Mouse (Mus musculus): ENCODE results near the gene Tmem107. TPM values are rescaled to one million over a fixed set of nuclear protein-coding genes. Genes with fewer than 3 reads are reported as not detected.

Tmem107 gene
- total RNA-seq, 2 experiments from 2014 or later = 13.9 to 14.8 TPM

DNA sequence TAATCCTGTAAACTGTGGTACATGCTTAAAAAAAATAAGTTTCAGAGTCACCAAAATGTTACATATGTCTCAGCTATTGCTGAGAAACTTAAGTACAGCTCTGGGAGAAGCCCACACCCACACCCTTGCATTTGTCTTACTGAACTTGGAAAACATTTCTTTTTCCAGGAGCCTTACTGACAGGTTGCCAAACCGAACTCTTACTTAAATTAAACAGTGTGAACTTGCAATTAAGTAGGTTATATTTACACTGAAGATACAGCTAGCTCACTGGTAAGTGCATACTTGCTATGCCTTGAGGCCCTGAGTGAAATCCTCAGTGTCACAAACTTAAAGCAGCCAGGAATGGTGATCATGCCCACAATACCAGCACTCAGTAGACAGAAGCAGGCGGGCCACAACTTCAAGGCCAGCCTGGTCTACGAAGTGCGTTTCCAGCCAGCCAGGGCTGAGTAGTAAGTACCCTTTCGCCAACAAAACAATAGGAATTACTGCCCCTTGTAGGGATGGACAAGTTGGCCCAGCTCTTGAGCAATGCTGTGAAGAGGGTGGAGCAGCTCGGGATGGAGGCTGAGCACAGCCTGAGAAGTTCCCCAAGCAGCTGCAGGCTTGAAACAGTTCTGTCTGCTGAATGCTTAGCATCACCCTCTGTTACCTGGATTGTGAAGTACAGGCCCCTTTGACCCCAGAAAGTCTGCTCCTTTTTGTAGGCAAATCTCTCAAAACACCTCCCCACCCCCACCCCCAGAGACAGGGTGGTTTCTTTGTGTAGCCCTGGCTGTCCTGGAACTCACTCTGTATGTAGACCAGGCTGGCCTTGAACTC, 3.6 kb downstream of the Tmem107 start:
- no peak for DNase-seq
- intact Hi-C loops (cut with DNase I) = no loop called here

GRCm38 (mm10) chr11:69074776-69075069, 4.1 kb downstream of the Tmem107 start:
- intact Hi-C loops (cut with DNase I) = no loop called here
- no peak for DNase-seq

GRCm38 (mm10) chr11:69075764-69076479, 5.3 kb downstream of the Tmem107 start:
- DNase-seq = no peak
- intact Hi-C loops (cut with DNase I) = no loop called here

DNA sequence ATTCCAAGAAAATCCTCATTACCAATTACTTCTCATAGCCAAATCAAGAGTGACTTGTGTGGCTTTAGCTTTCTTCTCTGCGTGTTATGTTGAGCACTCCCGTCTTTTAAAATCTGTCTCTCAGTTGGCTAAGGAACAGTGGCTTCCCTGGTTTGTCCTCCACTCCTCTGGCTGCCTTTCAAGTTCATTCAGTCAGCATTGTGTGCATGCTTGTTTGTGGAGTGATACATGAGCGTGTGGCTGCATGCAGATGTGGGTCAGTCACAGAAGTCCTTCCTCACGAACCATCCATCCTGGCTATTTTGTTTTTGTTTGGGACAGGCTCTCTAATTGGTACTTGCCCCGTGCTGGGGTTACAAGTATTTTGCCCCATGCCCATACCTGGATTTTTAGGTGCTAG, 6.0 kb downstream of the Tmem107 start:
- DNase-seq = no peak
- intact Hi-C loops (cut with DNase I) = no loop called here

- intact Hi-C loops (cut with DNase I) = no loop called here
- no peak for DNase-seq
Measured at GRCm38 (mm10) chr11:69077316-69077715, 6.7 kb downstream of the Tmem107 start.

- no peak for DNase-seq
- intact Hi-C loops (cut with DNase I) = no loop called here
Measured at GRCm38 (mm10) chr11:69078041-69078440, 7.4 kb downstream of the Tmem107 start.

DNA sequence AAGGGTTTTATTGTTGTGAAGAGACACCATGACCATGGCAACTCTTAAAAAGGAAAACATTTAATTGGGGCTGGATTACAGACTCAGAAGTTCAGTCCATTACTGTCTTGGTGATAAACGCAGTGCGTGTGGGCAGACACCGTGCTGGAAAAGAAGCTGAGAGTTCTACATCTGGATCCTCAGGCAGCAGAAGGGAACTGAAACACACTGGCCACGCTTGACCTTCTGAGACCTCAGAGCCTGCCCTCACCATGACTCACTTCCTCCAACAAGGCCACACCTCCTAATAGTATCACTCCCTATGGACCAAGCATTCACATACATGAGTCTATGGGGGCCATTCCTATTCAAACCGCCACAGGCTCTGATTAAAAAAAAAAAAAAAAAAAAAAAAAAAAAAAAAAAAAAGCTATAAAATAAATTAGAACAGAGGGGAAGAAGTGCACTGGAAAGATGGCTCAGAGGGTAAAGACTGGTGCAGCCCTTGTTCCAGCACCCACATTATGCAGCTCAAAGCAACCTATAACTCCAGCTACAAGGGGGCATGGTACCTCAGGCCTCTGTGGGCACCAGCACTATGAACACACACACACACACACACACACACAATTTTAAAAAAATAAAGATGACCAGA, 8.3 kb downstream of the Tmem107 start:
- intact Hi-C loops (cut with DNase I) = no loop called here

DNA sequence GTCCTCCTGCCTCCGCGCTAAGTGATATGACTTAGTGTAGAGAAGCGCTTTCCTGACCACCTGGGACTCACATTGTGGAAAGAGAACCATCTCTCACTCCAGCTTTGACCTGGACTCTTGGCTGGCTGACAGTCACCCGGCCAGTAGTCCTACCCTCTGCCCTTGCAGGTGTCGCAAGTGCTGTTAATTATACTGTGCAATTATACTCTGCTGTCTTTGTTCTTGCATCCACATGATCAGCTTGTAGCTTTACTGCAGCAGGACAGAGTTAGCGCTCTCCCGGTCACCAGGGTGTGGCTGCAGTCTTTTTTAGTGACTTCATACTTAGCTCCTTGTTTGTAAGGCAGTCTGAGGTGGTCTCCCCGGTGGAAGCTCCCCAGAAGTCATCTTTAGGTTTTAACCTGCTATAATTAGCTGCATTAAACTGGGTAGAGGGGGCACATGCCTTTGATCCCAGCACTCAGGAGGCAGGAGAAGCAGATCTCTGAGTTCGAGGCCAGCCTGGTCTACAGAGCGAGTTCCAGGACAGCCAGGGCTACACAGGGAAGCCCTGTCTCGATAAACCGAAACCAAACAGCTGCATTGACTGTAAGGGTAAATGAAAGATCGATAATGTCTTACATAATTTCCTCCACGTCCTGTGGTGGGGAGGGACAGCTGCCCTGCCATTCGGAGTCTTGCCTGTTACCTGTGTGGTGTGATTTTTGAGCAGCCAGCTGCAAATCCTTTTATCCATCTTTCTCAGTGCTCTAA, 9.7 kb downstream of the Tmem107 start:
- no peak for DNase-seq
- intact Hi-C loops (cut with DNase I) = no loop called here

More for the DNA sequence above, 8.3 kb downstream of the Tmem107 start:
- DNase-seq = no peak

DNA sequence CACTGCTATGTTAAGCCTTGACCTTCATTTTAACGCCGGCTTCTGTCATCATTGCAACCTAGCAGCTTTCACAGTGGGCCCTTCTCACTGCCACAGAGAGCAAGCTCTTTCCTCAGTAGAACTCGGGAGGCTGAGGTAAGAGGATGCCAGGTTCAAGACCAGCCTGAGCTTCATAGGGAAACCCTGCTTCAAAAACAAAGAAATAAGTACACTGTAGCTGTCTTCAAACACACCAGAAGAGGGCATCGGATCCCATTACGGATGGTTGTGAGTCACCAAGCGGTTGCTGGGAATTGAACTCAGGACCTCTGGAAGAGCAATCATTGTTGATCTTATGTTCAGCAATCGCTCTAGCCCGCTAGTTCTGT, 10.2 kb downstream of the Tmem107 start:
- intact Hi-C loops (cut with DNase I) = no loop called here
- no peak for DNase-seq

DNA sequence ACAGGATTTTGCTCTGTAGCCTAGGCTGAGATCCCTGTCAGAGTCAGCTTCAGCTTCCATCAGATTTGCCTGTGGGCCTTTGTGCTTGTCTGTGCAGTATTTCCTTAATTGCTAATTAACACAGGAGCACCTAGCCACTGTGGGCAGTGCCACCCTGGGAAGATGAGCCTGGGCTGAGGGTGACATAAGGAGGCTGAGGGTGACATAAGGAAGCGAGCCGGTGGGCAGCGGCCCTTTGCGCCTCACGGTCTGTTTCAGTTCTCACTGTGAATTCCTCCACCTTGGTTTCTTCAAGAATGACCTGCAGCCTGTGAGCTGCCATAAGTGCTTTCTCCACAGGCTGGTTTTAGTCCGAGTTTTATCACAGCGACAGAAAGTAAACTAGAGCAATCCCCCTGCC, 11.0 kb downstream of the Tmem107 start:
- intact Hi-C loops (cut with DNase I) = no loop called here
- no peak for DNase-seq

DNA sequence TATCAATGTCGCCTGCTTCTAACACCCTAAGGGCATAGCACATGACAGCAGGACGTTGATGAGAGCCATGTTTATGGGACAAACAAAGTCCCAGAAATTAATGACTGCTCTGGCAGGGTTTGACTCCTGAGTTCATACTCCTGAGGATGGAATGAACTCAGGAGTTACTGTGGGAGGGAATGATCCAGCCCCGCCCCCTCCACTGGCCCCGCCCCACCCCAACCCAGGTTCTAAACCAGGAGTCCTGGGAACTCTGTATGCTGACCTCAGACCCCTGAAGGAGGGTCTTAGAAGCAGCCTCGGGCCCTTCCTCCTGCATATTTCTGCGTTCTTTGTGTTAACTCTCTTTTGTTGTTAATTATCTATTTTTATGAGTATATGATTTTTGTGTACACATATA, 15.0 kb downstream of the Tmem107 start:
- intact Hi-C loops (cut with DNase I) = no loop called here

DNA sequence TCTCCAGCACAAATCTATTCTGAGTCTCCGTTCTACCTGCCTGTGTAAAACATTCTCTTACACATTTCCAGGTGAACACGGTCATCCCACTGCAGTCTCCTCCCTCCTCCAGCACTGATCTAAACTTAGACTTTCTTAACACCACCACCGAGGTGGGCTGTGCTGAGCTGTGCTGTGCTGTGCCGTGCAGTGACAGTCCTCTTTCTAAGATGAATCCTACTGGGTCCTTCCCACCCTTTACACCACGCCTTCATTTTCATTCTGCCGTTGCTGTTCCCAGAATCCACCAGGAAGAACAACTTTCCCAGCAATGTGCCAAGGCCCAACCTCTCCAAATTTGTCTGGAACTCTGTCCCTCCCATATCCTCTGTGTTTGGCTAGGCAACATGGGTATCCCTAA, 15.8 kb downstream of the Tmem107 start:
- no peak for DNase-seq

More for the DNA sequence above, 15.0 kb downstream of the Tmem107 start:
- DNase-seq = no peak

GRCm38 (mm10) chr11:69087082-69087481, 16.5 kb downstream of the Tmem107 start:
- intact Hi-C loops (cut with DNase I) = no loop called here
- DNase-seq = no peak

More for the DNA sequence above, 15.8 kb downstream of the Tmem107 start:
- intact Hi-C loops (cut with DNase I) = no loop called here

DNA sequence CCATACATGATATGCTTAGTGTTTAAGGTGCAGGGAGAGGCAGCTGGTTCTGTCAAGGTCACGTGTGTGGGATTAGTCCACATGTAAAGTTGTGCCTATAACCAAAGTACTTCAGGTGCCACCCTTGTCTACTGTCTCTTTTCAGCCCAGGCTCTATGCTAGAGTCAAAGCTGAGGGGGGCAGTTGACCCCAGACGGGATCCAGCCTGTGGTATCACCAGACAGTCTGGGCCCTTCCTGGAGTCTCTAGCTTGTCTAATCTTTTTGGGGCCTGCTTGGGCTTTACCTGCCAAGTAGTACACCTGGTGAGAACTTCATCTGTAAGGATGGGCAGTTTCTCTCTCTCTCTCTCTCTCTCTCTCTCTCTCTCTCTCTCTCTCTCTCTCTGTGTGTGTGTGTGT, 17.0 kb downstream of the Tmem107 start:
- DNase-seq = no peak
- intact Hi-C loops (cut with DNase I) = no loop called here

DNA sequence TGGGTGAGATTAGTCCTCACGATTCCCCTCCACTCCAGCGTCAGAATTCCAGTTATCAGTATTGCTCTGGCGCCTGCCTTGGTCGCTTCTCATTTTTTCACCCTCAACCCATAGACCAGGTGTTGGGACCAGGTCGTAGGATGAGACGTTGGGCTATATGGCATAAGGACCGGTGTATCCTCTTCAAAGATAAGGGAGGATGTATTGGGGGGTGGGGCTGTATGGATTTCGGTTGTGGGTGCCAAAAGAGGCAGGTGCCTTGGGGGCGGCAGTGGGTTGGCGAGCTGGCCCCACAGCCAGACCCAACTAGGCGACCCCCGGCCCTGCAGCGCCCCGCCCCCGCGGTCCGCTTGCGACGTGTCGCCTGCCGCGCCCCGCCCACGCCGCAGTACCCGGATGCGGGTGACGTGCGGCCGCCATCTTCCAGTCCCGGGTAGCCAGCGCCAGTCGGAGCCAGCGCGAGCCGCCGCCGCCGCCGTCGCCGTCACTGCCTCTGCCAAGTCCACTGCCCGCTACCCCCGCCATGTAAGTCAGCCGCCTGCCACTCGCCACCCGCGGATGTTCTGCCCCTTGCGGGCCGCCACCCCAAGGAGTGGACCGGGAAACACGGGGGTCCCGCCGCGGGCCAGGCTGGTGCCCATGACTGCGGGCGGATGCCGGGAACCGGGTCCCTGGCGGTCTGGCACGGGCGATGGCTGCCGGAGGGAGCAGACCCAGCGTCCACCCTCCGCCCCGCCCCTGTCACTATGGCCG, 17.7 kb downstream of the Tmem107 start, which contains the start of gene Vamp2:
Gene Vamp2, plus strand, starts transcription at position 388 of the 753 bp plus-strand sequence.
- intact Hi-C loops (cut with DNase I) = no loop called here
- peak; percentile 96 for DNase-seq

DNA sequence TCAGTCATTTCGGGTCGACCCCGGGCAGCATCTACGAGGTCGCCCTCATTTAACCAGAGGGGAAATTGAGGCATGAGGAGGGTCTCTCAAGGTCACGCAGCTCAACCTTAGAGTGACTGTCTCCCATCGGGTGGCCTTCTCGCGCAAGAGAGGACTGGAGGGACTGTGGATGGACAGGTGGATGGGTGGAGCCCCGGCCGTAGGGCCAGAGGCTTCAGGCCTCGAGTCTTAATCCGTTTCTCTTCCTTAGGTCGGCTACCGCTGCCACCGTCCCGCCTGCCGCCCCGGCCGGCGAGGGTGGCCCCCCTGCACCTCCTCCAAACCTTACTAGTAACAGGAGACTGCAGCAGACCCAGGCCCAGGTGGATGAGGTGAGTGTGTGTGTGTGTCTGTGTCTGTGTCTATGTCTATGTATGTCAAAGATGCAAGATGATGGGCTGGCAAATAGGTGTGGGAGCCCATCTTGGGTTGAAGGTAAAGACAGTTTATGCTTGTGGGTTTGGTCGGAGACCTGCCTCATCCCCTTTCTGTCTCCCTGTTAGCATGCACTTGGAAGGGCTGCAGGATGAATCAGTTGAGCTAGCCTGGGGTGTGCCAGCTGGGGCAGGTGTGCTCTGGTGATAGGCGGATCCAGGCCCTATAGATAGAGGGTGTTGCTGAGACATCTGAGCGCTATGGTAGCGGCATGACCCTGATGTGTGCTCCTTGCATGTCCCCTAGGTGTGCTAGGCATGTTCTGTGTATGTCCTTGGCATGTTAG, 18.4 kb downstream of the Tmem107 start:
- DNase-seq = no peak
- intact Hi-C loops (cut with DNase I) = no loop called here

- intact Hi-C loops (cut with DNase I) = no loop called here
- DNase-seq = no peak
Measured at GRCm38 (mm10) chr11:69089616-69090290, 19.1 kb downstream of the Tmem107 start.

- DNase-seq = no peak
- intact Hi-C loops (cut with DNase I) = no loop called here
Measured at GRCm38 (mm10) chr11:69090367-69090766, 19.8 kb downstream of the Tmem107 start.

Data from left cerebral cortex, postnatal 4 days (tissue).